Mouse (Mus musculus): ENCODE data around the gene Gli3. TPM values are rescaled to one million over a fixed set of nuclear protein-coding genes. Genes with fewer than 3 reads are reported as not detected.
A peak's percentile ranks its signal among the peaks of the same experiment; 100 is the strongest.

Gli3 gene
- total RNA-seq, 2 experiments from 2014 or later, result 7.7 to 8.7 TPM

DNA sequence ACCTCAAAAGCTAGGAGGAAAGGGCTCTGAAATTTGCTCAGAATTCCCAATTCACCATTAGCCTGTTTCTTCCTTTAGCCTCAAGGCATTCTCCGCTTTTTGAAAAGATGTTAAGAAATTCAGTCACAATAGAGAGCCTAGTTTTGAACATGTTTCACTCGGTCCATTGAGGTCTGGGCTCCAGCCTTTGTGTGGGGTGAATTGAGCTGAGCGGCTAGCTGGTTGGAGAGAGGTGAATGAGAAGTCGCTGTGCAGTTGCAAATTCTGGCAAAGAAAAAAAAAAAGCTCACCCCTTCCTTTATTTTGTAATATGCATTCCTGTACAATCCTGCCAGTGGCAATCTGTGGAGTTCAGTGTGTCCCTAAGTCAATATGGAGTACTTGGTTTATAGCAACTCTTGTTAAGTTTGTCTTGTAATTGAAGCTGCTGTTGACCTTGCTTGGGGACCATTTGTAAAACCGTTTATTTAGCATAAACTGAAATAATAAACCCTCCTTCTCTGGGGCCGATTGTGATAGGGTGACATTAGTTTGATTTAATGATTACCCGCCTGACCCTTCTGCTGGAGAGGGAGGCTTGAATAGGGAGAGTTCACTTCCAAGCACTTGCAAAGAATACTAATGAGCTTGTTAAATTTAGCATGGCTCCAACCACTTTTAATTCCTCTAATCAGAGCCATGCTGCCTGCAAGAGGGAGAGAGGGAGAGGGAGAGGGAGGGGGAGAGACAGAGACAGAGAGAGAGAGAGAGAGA is 81.0 kb downstream of the Gli3 start:
- peak in 1 of 2 experiments; percentile 53 for DNase-seq (ENCODE audit: extremely low spot score in 1 of 2, low spot score in 2 of 2)
- intact Hi-C loops (cut with DNase I), result no loop called here

DNA sequence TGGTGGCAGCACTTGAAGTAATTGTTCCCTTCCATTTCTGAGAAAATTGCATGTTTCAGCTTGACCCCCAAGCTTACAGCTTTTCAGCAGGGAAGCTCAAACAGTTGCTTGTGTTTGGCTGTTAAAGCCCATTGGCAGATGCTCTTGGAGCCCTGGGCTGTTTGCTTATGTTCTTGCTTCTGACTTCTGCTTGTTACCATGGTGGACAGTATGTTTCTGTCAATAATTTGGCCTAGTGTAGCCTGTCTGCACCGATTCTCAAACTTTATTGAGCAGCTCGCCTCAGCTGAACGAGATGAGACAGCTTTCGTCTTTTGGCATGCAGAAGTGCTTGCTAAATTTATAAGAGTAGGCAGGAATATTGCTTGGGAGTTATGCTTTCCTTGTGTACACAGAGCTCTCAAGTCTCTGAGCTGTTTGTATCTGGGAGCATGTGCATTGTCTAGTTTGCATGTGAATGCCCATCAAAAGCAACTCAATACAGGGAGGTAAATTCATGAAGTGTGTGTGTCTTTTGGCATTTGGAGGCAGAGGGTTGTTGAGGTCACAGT is 82.4 kb downstream of the Gli3 start:
- no peak for DNase-seq (ENCODE audit: extremely low spot score in 1 of 2, low spot score in 2 of 2)
- intact Hi-C loops (cut with DNase I), result no loop called here

DNA sequence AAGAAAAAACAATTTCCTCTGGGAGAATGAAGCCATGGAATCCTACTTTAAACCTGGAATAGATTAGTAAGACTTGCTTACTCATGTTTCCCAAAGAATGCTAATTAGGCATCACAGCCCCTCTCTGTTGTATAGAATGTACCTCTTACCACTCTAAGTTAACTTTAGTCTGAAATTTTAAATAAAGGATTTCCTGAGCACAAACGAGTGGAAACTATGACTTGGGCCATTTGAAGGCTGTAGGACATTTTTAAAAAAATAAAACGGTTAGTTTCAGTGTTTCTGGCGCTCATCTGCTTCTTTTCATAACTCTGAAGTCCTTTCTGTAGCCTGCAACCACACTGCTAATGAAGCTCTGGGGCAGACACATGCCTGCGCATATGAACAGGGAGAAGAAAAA is 83.2 kb downstream of the Gli3 start:
- intact Hi-C loops (cut with DNase I), result no loop called here
- DNase-seq (ENCODE audit: extremely low spot score in 1 of 2, low spot score in 2 of 2), result no peak

DNA sequence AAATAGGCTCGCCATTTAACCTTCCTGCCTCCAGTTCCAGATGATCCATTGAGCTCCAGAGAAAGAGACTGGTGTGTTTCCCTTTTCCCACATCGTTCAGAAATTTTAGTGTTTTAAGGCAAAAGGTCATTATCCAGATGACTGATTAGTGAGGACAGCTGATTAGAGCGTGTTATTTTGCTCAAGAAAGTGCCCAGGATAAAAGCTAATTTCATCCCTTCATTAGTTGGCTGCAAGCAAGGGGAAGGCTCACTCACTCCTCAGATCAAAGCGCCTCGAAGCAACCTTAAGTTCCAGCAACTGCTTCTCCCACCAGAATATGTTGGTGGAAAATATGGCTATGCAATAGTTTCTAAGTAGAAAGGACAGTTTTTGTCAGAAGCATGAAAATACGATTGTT is 86.4 kb downstream of the Gli3 start:
- no peak for DNase-seq (ENCODE audit: extremely low spot score in 1 of 2, low spot score in 2 of 2)
- intact Hi-C loops (cut with DNase I), result no loop called here

DNA sequence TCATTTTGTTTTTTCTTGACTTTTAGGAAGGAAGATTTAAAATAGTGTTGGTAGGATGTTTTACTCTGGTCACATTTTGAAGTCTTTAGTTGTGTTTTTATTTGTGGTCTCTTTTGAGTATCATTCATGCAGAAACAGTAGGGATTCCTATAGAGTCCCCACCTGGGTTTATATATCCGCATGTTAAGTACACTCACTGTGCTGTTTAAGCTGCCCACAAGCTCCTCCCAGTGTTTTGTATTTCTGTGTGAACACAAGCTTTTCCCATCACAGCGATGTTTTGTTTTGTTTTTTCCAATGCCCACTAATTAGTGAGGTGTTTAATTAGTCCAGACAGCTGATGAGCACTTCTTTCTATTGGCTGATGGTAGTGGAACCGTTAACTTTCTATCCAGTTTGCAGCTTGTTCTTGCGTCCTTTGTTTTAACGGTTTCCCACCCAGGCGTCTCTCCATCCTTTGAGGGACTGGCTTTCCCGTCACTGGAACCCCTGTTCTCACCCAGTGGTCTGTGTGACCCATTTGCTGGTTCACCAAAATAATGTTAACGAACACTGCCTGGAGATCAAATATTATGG is 87.1 kb downstream of the Gli3 start:
- intact Hi-C loops (cut with DNase I), result loop anchor here (5.0 kb wide), 1 partner anchor 88 kb away; the partner anchor contains the start of gene Gli3

DNA sequence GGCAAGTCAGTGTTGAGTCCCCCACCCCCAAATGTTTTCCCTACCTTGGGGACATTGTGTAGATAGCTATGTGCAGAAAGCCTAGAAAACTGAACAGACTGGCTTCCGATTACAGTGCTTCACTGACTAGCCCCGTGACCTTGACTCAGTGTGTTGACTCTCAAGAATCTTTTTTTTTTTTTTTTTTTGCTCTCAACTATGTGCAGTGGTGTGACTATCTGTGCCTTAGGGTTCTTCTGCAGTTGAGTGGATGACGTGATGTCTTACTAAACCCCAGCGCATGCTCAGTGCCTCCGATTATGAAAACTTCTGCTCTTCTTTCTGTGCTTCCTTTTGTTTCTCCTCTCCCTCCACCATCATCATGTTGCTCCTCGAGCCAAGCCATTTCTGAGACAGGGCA is 87.7 kb downstream of the Gli3 start:
- DNase-seq (ENCODE audit: extremely low spot score in 1 of 2, low spot score in 2 of 2), result no peak
- intact Hi-C loops (cut with DNase I), result loop anchor here (5.0 kb wide), 1 partner anchor 88 kb away; the partner anchor contains the start of gene Gli3

More for the DNA sequence above, 87.1 kb downstream of the Gli3 start:
- no peak for DNase-seq (ENCODE audit: extremely low spot score in 1 of 2, low spot score in 2 of 2)

DNA sequence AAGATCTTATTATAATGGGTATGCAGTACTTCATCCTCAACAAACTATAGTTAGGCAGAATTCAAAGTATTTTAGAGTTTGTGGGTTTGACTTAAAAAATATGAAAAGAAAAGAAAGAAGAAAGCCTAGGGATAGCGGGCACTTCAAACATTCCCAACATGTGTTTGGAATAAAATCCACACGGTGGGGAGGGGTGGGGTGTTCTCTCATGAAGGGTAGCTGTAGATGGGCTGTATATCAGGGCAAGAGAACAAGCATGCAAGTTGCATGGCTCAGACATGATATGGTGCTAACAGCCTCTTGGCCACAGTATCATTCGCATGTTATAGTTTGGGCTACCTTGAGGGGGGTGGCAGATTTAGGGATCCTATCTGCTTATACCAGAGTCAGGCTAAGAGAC is 89.0 kb downstream of the Gli3 start:
- no peak for DNase-seq (ENCODE audit: extremely low spot score in 1 of 2, low spot score in 2 of 2)
- intact Hi-C loops (cut with DNase I), result loop anchor here (5.0 kb wide), 1 partner anchor 90 kb away; the partner anchor contains the start of gene Gli3

DNA sequence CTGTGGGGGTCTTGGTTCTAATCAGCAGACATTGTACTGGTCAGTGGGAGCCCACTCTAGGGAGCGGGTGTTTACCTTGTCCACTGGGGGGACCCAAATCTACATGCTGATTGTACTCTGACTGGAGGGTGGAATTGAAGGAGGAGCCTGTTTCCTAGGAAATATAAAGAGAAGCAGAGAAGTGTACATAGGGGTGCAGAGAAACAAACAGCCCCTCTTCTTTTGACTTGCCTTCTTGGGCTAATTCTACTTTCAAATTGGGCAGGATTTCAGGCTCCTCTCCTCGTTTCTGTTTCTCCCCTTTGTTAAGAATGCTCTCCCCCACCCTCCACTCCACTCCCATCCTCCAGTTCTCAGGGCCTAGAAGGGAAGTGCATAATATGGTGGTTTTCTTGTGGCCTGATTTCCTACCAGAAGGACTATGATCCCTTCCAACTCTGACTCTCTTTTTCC is 93.6 kb downstream of the Gli3 start:
- DNase-seq (ENCODE audit: extremely low spot score in 1 of 2, low spot score in 2 of 2), result no peak
- intact Hi-C loops (cut with DNase I), result no loop called here

DNA sequence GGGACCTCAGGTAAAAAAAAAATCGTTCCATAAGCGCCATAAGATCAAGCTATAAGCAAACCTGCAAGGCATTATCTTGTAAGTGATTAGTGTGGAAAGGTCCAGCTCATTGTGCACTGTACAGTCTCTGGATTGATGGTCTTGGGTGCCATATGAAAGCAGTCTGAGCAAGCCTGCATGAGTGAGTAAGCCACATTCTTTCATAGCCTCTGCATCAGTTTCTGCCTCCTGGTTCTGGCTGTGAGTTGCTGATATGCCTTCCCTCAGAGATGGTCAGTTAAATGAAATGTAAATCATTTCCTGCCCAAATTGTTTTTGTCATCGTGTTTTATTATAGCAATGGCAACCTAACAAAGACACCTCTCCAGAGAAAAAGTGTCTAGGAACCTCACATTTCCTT is 98.4 kb downstream of the Gli3 start:
- intact Hi-C loops (cut with DNase I), result no loop called here
- DNase-seq (ENCODE audit: extremely low spot score in 1 of 2, low spot score in 2 of 2), result no peak

DNA sequence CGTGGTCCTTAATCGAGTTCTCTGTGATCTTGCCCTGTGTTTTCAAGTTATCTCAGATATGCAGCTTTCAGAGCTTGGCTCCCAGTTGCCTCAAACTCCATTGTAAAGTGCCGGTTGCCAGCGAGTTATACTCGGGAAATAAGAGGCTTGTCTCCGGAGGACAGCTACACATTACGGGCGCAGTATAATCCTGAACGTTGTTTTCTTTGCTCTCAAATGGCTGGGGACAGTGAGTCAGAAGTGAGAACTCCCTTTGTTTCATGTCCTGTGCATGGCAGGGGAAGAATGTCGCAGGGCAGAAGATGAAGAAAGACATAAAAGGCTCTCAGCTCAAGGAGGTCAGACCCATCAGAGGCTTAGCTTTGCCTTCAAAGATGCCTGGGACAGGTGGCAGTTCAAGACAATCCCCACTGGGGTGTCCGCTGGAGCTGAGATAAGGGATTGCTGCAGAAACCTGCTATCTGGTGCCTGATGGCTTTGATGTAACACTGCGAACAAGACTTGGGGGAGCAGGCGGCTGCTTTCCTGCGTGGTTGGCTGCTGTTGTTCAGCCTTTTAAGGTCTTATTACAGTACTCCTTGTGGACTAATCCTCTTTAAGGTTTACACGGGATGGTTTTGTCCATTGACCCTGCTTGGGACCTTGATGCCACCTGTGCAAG is 108.0 kb downstream of the Gli3 start:
- intact Hi-C loops (cut with DNase I), result no loop called here
- no peak for DNase-seq (ENCODE audit: extremely low spot score in 1 of 2, low spot score in 2 of 2)

DNA sequence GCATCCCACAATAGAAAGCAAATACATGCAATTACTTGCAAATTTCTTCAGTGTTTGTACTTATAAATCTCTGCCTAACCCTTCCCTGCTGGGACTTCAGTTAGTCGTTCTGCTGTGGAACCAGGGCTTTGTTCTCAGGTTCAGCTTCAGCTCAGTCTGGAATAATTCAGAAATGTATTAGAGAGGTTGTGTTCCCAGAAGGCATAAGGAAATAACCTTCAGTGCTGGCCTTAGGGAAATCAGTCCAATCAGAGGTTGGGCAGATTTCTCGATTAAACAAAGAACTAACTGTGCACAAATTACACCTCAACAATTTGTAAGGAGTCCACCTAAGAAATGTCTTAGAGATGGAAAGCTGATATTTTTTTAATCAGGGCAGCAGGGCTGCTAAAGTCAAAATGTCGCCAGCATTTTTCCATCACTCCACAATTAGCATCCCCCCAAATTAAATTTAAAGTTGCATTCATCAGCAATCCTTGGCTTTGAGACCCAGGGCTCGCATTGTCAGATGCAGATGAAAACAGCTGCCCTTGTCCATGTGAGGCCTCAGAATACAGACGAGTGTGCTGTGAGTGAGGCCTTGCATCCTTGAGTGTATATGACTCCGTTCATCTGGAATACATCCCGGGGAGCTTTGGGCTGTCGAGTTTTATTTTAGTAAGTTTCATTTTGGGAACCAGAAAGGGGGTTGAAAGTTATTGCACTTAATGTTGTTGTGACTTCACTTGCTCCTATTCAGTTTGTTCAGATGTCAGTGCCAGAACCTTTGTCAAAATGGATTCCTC is 114.3 kb downstream of the Gli3 start:
- DNase-seq (ENCODE audit: extremely low spot score in 1 of 2, low spot score in 2 of 2), result no peak
- intact Hi-C loops (cut with DNase I), result no loop called here

DNA sequence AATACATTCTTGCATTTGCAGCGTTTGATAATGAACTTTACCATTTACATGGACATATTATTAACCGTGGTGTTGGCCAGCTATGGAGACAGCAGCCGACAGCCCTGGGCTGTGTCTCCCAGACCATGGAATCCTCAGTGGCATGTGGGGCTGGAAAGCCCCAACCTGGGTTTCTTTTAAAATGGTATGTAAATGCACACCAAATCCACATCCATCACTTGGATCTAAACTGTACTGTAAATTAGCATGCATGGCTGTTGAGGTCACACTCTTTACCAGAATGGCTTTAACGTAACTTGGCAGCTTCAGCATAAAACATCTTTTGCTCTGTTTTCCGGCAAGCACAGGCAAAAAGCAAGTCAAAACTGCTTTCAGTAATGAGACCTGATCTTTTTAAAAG is 117.4 kb downstream of the Gli3 start:
- DNase-seq (ENCODE audit: extremely low spot score in 1 of 2, low spot score in 2 of 2), result no peak
- intact Hi-C loops (cut with DNase I), result no loop called here

DNA sequence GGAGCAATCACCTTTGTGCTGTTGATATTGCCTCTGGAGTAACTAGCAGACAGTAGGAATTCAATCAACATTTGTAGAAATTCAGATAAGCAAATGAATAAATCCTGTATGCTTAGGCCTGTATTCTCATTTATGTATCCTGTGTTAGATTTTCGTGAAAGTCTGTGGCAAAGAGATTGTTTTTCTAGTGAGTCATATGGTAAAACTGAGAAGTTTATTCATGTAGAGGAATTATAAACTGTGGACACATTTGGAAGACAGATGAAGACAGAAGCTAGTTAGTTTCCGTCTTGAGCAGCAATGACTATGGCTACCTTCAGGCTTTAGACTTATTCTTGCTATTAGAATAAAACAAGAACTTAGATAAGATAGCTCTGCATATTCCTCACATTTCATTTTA is 122.9 kb downstream of the Gli3 start:
- no peak for DNase-seq (ENCODE audit: extremely low spot score in 1 of 2, low spot score in 2 of 2)

DNA sequence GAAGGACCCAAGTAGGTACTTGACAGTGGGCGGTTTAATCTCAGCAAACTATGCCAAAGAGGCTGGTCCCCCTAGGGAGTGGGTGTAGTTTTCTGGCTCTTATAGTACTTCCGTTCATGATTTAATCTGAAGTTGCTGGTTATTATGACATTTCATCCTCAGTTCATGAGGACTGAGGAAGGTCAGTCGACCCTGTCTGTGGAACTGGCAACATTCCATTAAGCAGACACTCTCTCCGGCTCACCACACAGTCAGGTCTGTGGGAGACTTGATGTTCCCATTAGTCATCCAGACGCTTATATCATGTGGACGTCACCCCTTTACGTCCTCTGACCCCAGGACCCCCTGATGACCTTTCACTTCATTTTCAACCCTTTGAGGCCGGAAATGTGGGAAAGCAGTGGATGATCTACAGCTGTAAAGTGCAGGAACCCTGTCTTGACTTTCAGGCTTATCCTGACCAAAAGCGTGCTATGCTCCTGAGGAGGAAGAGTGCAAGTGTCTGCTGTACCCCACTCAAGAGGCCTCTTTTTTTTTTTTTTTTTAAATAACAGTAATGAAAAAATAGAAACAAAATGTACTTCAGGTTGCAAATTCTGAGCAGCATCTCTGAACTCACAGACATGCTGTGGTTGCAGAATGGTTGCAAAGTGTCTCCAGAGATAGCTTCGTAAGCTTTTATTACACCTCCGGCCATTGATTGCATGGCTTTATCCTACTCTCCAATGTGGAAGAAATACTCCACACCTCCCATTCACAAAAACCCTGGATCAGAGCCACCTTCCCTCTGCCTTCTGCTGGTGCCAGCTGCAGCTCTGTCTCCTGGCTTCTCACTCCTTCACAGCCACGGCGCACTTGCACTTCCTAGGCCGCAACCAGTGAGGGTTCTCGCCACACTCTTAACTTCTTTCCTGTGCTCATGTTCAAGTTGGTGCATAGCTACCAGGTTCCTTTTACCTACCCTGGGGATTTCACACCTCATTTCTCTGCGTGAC is 125.5 kb downstream of the Gli3 start:
- peak; percentile 28 to 39 for DNase-seq (ENCODE audit: extremely low spot score in 1 of 2, low spot score in 2 of 2)
- intact Hi-C loops (cut with DNase I), result no loop called here

More for the DNA sequence above, 122.9 kb downstream of the Gli3 start:
- intact Hi-C loops (cut with DNase I), result no loop called here

DNA sequence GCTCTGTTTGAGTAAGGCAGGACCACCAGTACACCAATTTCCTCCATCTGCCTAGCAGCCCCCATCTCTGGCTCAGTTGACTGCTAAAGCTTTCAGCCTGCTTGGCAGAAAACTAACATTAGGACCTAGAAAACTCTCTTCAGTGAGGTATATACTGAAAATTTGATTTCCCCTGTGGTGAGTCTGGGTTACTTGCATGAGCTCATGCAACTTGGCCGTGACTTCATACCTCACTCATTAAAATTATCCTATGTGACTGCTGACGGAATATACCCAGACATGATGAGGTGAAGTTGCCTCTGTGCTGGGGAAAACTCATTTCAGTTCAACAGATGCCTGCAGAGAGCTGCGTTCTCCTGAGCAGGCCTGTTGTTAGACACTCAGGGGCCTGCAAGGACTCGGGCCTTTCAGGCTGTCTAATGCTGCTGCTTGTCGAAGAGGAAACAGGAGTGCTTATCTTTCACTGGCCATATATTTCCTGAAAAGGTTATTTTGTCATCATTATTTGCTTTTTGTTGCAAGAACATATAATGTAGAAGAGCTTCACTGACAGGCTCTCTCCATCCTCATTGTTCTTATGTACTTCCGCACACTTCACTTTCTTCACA is 127.4 kb downstream of the Gli3 start:
- no peak for DNase-seq (ENCODE audit: extremely low spot score in 1 of 2, low spot score in 2 of 2)
- intact Hi-C loops (cut with DNase I), result no loop called here

DNA sequence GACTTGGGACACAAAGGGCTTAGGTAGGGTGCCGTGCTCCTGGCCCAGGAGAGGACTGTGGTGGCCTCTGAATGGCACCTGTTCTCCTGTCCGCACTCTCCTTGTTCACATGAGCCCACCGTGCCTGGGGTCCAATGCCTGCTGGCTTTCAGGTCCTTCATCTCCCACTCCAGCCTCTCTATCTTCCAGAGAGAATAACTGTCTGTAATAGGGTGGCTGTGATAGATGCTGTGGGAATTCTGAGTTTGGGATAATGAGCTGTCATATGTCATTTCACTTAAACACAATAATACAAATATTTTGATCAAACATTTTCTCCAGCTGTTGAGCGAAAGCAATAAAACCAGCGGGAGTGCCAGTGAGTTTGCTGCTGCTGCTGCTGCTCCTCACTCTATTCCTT is 133.6 kb downstream of the Gli3 start:
- intact Hi-C loops (cut with DNase I), result no loop called here

DNA sequence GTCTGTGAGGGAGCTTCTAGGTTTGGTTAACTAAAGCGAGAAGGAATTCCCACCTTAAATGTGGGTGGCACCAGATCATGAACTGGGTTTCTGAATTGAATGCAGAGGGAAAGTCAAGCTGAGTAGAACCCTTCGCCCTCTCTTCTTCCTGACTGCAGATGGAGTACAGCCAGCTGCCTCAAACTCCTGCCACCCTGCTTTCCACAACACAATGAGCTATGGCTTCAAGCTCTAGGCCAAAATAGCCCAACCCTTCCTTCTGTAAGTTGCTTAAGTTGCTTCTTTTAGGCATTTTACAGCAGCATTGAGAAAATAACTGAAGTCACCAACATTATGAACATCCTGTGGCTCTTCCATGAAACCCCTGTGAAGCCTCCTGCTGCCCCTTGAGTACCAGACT is 136.7 kb downstream of the Gli3 start:
- intact Hi-C loops (cut with DNase I), result no loop called here
- DNase-seq (ENCODE audit: extremely low spot score in 1 of 2, low spot score in 2 of 2), result no peak

More for the DNA sequence above, 133.6 kb downstream of the Gli3 start:
- no peak for DNase-seq (ENCODE audit: extremely low spot score in 1 of 2, low spot score in 2 of 2)
